Mouse (Mus musculus) neural tube, embryonic 15.5 days (tissue): ENCODE results near the gene Adipor1. TPM values are rescaled to one million over a fixed set of nuclear protein-coding genes. Genes with fewer than 3 reads are reported as not detected.
"Not testable (repeated sequence)": the region's sequence is repeated elsewhere in the genome, so short reads cannot be mapped to it uniquely, and the experiment has no call there.

Experiments
- ATAC-seq: fragments of 200-750 bp; cut with Nextera tagmentation; 2 replicates; pipeline ENCODE4 v1.8.0; 2017; ENCODE audit warnings: mild to moderate bottlenecking, moderate TSS enrichment, moderate library complexity; ENCODE audit not compliant: low FRiP score
- H3K27ac ChIP-seq: fragments of 300-500 bp; sonication (generic); replicated peaks from 2 replicates; pipeline ENCODE4 v1.5.1; 2015; ENCODE audit warnings: mild to moderate bottlenecking, inconsistent platforms
- H3K27me3 ChIP-seq: fragments of 300-500 bp; sonication (generic); replicated peaks from 2 replicates; pipeline ENCODE4 v1.6.1; 2015; ENCODE audit warnings: inconsistent platforms
- H3K36me3 ChIP-seq: fragments of 300-500 bp; sonication (generic); 2 replicates; pipeline ENCODE4 v1.6.1; 2015; ENCODE audit warnings: inconsistent platforms
- H3K4me1 ChIP-seq: fragments of 300-500 bp; sonication (generic); 2 replicates; pipeline ENCODE4 v1.6.1; 2015; ENCODE audit warnings: inconsistent platforms
- H3K4me2 ChIP-seq: fragments of 300-500 bp; sonication (generic); 2 replicates; pipeline ENCODE4 v1.6.1; 2015; ENCODE audit warnings: inconsistent platforms, mild to moderate bottlenecking, moderate library complexity
- H3K4me3 ChIP-seq: fragments of 300-500 bp; sonication (generic); replicated peaks from 2 replicates; pipeline ENCODE4 v1.5.1; 2015; ENCODE audit warnings: mild to moderate bottlenecking, inconsistent platforms
- H3K9ac ChIP-seq: fragments of 300-500 bp; sonication (generic); replicated peaks from 2 replicates; pipeline ENCODE4 v1.6.1; 2015; ENCODE audit warnings: mild to moderate bottlenecking, inconsistent platforms
- H3K9me3 ChIP-seq: fragments of 300-500 bp; sonication (generic); replicated peaks from 2 replicates; pipeline ENCODE4 v1.6.1; 2016; ENCODE audit warnings: inconsistent platforms
- WGBS: fragments of 180-500 bp; shearing (Covaris S2); methylation state at CpG from one replicate; pipeline ENCODE4 v1.1.7; 2015; ENCODE audit warnings: mixed read lengths; 5-methylcytosine and 5-hydroxymethylcytosine counted together
- polyA plus RNA-seq: library from polyadenylated mRNA; unstranded; fragments of >200 nt; fragmentation: Nextera tagmentation; extraction: Ambion mirVana; gene quantifications from 2 replicates; pipeline ENCODE4 v1.2.1, GENCODE M21; 2015

Gene Adipor1
- polyA plus RNA-seq, 1 experiment from 2014 or later = 86.0 TPM

- 81% methylated on average over 10 of the region's 10 CpGs for WGBS
- no peak overlapping the region for H3K4me3 ChIP-seq
- peaks cover 53% of the 10 kb centered on the region for H3K36me3 ChIP-seq
- peaks cover 26% of the 10 kb centered on the region for H3K4me1 ChIP-seq
- no peak for ATAC-seq
- H3K27ac ChIP-seq = no peak overlapping the region
- no peak overlapping the region for H3K4me2 ChIP-seq
- no peak overlapping the region for H3K9ac ChIP-seq
- H3K27me3 ChIP-seq = no peaks in the 10 kb centered on the region
- H3K9me3 ChIP-seq = no peaks in the 10 kb centered on the region
Measured at GRCm38 (mm10) chr1:134423911-134424310, 8.7 kb downstream of the Adipor1 start.

GRCm38 (mm10) chr1:134426289-134426688 is 11.1 kb downstream of the Adipor1 start:
- 0 out of 2 replicates have a peak, but pooled peaks cover 3% of the 10 kb centered on the region for H3K4me1 ChIP-seq
- no peak for ATAC-seq
- no peaks in the 10 kb centered on the region for H3K9me3 ChIP-seq
- no peak overlapping the region for H3K4me3 ChIP-seq
- H3K36me3 ChIP-seq = peaks cover 72% of the 10 kb centered on the region
- H3K4me2 ChIP-seq = no peak overlapping the region
- no peak overlapping the region for H3K9ac ChIP-seq
- H3K27me3 ChIP-seq = no peaks in the 10 kb centered on the region
- H3K27ac ChIP-seq = no peak overlapping the region
- WGBS = 88% methylated on average over 5 of the region's 5 CpGs

GRCm38 (mm10) chr1:134433002-134433401 is 17.8 kb downstream of the Adipor1 start:
- no peak overlapping the region for H3K27ac ChIP-seq
- WGBS = 88% methylated on average over 10 of the region's 10 CpGs
- H3K36me3 ChIP-seq = peaks cover 54% of the 10 kb centered on the region

DNA sequence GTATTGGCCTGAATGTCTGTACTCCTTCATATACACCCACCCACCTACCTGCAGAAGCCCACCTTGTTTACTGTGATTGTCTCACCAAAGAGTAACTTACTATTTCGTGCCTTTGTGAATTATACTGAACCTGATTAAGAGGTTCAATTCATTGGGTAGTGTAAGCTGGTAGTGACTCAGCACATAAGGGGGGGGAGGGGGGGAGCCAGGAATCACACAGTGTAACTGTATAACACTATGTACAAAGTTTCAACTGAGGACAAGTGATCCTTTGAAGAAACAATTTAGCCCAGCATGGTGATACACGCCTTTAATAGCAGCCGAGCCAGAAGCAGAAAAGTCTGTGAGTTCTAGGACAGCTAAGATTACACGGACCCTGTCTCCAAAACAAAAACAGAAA is 18.3 kb downstream of the Adipor1 start:
- H3K9ac ChIP-seq = no peak overlapping the region
- no peak for ATAC-seq
- no peaks in the 10 kb centered on the region for H3K4me1 ChIP-seq
- H3K27me3 ChIP-seq = no peaks in the 10 kb centered on the region
- 87% methylated on average over 4 of the region's 4 CpGs for WGBS
- H3K4me2 ChIP-seq = no peak overlapping the region
- no peak overlapping the region for H3K27ac ChIP-seq
- H3K9me3 ChIP-seq = no peaks in the 10 kb centered on the region
- H3K4me3 ChIP-seq = no peak overlapping the region
- peaks cover 49% of the 10 kb centered on the region for H3K36me3 ChIP-seq

More at GRCm38 (mm10) chr1:134433002-134433401, 17.8 kb downstream of the Adipor1 start:
- no peaks in the 10 kb centered on the region for H3K9me3 ChIP-seq
- no peaks in the 10 kb centered on the region for H3K27me3 ChIP-seq
- ATAC-seq = no peak
- H3K4me3 ChIP-seq = no peak overlapping the region
- H3K9ac ChIP-seq = no peak overlapping the region
- no peak overlapping the region for H3K4me2 ChIP-seq
- no peaks in the 10 kb centered on the region for H3K4me1 ChIP-seq

GRCm38 (mm10) chr1:134435414-134435813 is 20.2 kb downstream of the Adipor1 start:
- H3K4me3 ChIP-seq = no peak overlapping the region
- no peak overlapping the region for H3K9ac ChIP-seq
- H3K4me2 ChIP-seq = no peak overlapping the region

GRCm38 (mm10) chr1:134440437-134440836 is 25.3 kb downstream of the Adipor1 start:
- Histone ChIP-seq H3K27ac (no peak overlapping the region), H3K4me1 (no peaks in the 10 kb centered on the region), H3K27me3 (no peaks in the 10 kb centered on the region), H3K4me2 (no peak overlapping the region), H3K9ac (no peak overlapping the region), H3K4me3 (no peak overlapping the region), H3K36me3 (no peaks in the 10 kb centered on the region), H3K9me3 (no peaks in the 10 kb centered on the region)
- ATAC-seq = no peak
- 96% methylated on average over 6 of the region's 6 CpGs for WGBS

More at GRCm38 (mm10) chr1:134435414-134435813, 20.2 kb downstream of the Adipor1 start:
- no peaks in the 10 kb centered on the region for H3K27me3 ChIP-seq
- ATAC-seq = no peak
- peaks cover 34% of the 10 kb centered on the region for H3K36me3 ChIP-seq
- H3K27ac ChIP-seq = no peak overlapping the region
- WGBS = 39% methylated on average over 4 of the region's 4 CpGs
- H3K4me1 ChIP-seq = no peaks in the 10 kb centered on the region
- no peaks in the 10 kb centered on the region for H3K9me3 ChIP-seq

DNA sequence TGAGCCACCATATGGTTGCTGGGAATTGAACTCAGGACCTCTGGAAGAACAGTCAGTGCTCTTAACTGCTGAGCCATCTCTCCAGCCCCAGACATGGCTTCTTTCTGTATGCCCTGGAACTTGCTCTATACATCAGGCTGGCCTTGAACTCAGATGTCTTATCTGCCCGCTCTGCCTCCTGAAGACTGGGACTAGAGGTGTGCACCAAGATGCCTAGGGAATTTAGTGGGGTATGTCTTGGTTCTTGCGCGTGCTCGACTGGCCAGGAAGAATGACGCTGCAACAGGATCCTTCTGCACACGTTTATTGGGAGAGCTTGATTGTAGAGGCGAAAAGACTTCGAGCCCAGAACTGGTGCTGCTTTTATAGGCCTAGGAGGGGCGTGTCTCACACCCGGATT is 26.6 kb downstream of the Adipor1 start:
- H3K27me3 ChIP-seq, H3K9ac ChIP-seq, H3K27ac ChIP-seq, H3K36me3 ChIP-seq, H3K4me2 ChIP-seq, ATAC-seq, H3K4me1 ChIP-seq, H3K4me3 ChIP-seq, H3K9me3 ChIP-seq: not testable (repeated sequence)
- WGBS = 95% methylated on average over 8 of the region's 10 CpGs

- Histone ChIP-seq H3K9me3 (no peaks in the 10 kb centered on the region), H3K27me3 (no peaks in the 10 kb centered on the region), H3K4me3 (no peak overlapping the region), H3K36me3 (no peaks in the 10 kb centered on the region), H3K27ac (no peak overlapping the region), H3K9ac (no peak overlapping the region), H3K4me1 (no peaks in the 10 kb centered on the region), H3K4me2 (no peak overlapping the region)
- WGBS = 92% methylated on average over 3 of the region's 3 CpGs
- no peak for ATAC-seq
Measured at GRCm38 (mm10) chr1:134442394-134442793, 27.2 kb downstream of the Adipor1 start.

DNA sequence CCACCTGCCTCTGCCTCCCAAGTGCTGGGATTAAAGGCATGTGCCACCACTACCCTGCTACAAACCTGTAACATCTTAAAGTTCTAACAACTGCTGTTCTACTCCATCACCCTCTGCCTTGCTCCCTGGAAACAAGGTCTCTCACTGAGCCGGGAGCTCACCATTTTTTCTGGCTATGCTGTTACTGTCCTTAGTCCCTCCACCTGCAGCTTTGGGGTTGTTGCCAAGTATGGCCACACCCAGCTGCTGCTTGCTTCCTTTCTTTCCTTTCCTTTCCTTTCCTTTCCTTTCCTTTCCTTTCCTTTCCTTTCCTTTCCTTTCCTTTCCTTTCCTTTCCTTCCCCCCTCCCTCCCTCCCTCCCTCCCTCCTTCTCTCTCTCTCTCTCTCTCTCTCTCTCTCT is 28.1 kb downstream of the Adipor1 start:
- H3K4me2 ChIP-seq, H3K9ac ChIP-seq, H3K27me3 ChIP-seq, H3K4me1 ChIP-seq, H3K36me3 ChIP-seq, ATAC-seq, H3K9me3 ChIP-seq, H3K4me3 ChIP-seq, H3K27ac ChIP-seq: not testable (repeated sequence)
- WGBS = 69% methylated on average over 1 of the region's 1 CpGs

- no peak overlapping the region for H3K9ac ChIP-seq
- no peaks in the 10 kb centered on the region for H3K36me3 ChIP-seq
- ATAC-seq = no peak
- no peak overlapping the region for H3K4me2 ChIP-seq
- no peaks in the 10 kb centered on the region for H3K9me3 ChIP-seq
- H3K4me1 ChIP-seq = no peaks in the 10 kb centered on the region
- H3K27me3 ChIP-seq = no peaks in the 10 kb centered on the region
- 91% methylated on average over 2 of the region's 2 CpGs for WGBS
- H3K27ac ChIP-seq = no peak overlapping the region
- H3K4me3 ChIP-seq = no peak overlapping the region
Measured at GRCm38 (mm10) chr1:134445418-134445817, 30.2 kb downstream of the Adipor1 start.

- not testable (repeated sequence) for H3K4me1 ChIP-seq, H3K9ac ChIP-seq, H3K36me3 ChIP-seq, H3K9me3 ChIP-seq, H3K4me2 ChIP-seq, H3K4me3 ChIP-seq, ATAC-seq, H3K27ac ChIP-seq, H3K27me3 ChIP-seq
- WGBS = 81% methylated on average over 3 of the region's 3 CpGs
Measured at GRCm38 (mm10) chr1:134448537-134448936, 33.4 kb downstream of the Adipor1 start.

GRCm38 (mm10) chr1:134450201-134450600 is 35.0 kb downstream of the Adipor1 start:
- Histone ChIP-seq H3K27ac (no peak overlapping the region), H3K27me3 (no peaks in the 10 kb centered on the region), H3K9me3 (no peaks in the 10 kb centered on the region), H3K4me2 (no peak overlapping the region), H3K9ac (no peak overlapping the region), H3K36me3 (no peaks in the 10 kb centered on the region), H3K4me1 (peaks cover 5% of the 10 kb centered on the region), H3K4me3 (no peak overlapping the region)
- no peak for ATAC-seq
- 96% methylated on average over 4 of the region's 4 CpGs for WGBS

- ATAC-seq = no peak
Measured at GRCm38 (mm10) chr1:134450986-134451385, 35.8 kb downstream of the Adipor1 start.

More at GRCm38 (mm10) chr1:134450986-134451385, 35.8 kb downstream of the Adipor1 start:
- H3K4me3 ChIP-seq = no peak overlapping the region
- H3K36me3 ChIP-seq = no peaks in the 10 kb centered on the region
- 50% methylated on average over 3 of the region's 3 CpGs for WGBS
- H3K9ac ChIP-seq = no peak overlapping the region
- H3K27ac ChIP-seq = no peak overlapping the region
- H3K27me3 ChIP-seq = no peaks in the 10 kb centered on the region
- no peak overlapping the region for H3K4me2 ChIP-seq
- H3K4me1 ChIP-seq = peaks cover 7% of the 10 kb centered on the region
- no peaks in the 10 kb centered on the region for H3K9me3 ChIP-seq
